Mouse (Mus musculus): ENCODE measurements around the gene Slc12a3. TPM values are rescaled to one million over a fixed set of nuclear protein-coding genes. Genes with fewer than 3 reads are reported as not detected.

The Slc12a3 gene
- 0.01 TPM in 2 replicates for polyA plus RNA-seq (2012; rRNA removed)

DNA sequence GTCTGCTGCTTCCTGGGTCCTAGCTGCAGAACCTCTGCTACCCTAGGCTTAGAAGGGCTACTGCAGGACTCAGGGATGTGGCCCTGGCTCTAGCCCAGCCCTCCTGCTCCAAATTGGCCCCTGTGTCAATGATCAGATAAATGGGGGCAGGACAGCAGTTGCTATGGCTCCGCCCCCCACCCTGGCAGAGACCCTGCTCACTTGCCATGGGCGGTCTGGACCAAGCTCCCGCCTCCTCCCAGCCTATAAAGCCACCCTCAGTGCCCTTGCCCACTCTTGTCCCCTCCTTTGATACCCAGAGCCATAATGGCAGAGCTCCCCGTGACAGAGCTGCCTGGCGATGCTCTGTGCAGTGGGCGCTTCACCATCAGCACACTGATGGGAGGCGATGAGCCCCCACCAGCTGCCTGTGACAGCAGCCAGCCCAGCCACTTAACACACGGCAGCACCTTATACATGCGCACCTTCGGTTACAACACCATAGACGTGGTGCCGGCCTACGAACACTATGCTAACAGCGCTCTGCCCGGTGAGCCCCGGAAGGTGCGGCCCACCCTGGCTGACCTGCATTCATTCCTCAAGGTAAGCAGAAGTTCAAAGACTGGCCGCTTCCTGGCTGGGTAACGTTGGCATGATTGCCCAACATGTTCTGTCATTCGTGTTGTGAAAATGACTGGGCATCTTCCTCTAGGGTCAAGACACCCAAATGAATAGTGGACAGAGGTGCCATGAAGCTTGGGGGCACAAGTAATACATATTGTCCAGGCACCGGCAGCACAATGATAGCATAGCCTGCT lies at the start of gene Slc12a3:
Gene Slc12a3 (plus strand): TSS at position 270 of the 797 bp plus-strand sequence.

DNA sequence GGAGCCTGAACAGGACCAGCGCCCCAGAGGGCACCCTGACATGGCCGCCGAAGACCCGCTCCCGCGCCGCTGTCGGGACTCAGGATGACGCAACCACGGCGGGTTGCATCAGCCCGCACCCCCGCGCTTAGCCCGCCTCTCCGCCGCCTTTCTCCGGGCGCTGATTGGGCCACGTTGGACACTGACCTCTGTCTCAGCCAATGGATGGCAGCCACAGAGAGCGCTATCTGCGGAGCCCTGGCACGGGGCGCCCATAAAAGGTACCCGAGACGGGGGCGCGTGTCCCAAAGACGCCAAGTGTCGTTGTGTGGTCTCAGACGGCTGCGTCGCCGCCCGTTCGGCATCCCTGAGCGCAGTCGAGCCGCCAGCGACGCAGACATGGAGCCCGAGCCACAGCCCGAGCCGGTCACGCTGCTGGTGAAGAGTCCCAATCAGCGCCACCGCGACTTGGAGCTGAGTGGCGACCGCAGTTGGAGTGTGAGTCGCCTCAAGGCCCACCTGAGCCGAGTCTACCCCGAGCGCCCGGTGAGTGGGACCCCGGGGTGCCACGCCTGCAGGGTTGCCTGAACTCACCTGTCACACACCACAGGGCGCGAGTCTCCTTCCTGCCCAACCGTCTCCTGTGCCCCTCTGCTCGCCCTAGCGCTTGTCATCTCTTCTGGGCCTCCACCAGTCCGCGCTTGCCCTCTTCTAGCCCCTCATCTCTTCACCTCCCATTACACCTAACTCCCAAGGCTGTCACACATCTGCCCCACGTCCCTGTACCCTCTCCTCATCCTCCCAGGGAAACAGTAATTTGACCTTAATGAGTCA lies 57.4 kb downstream of the Slc12a3 start, which contains the start of gene Herpud1:
Gene Herpud1 (plus strand): TSS at position 225 of the 813 bp plus-strand sequence.

Other genes with a start within 250 kb of the Slc12a3 start
- gene Bbs2, start 230.3 kb upstream of the Slc12a3 start, polyA plus RNA-seq (2012; rRNA removed): 4.1 and 4.4 TPM in 2 replicates
- 1.2 and 2.2 TPM in 2 replicates for gene Mt4, start 192.0 kb upstream of the Slc12a3 start, polyA plus RNA-seq (2012; rRNA removed)
- 0.18 and 0.37 TPM in 2 replicates for gene Mt3, start 176.6 kb upstream of the Slc12a3 start, polyA plus RNA-seq (2012; rRNA removed)
- 1,467 and 1,952 TPM in 2 replicates for gene Mt2, start 156.5 kb upstream of the Slc12a3 start, polyA plus RNA-seq (2012; rRNA removed)
- gene Mt1, start 150.1 kb upstream of the Slc12a3 start, polyA plus RNA-seq (2012; rRNA removed): 2,043 and 2,631 TPM in 2 replicates
- 27.6 and 31.3 TPM in 2 replicates for gene Nup93, start 114.6 kb upstream of the Slc12a3 start, polyA plus RNA-seq (2012; rRNA removed)
- gene Herpud1, start 57.2 kb downstream of the Slc12a3 start, polyA plus RNA-seq (2012; rRNA removed): 43.7 and 47.0 TPM in 2 replicates
- 0.23 and 0.37 TPM in 2 replicates for gene Nlrc5, start 105.2 kb downstream of the Slc12a3 start, polyA plus RNA-seq (2012; rRNA removed)
- 2.0 and 2.4 TPM in 2 replicates for gene Cpne2, start 203.8 kb downstream of the Slc12a3 start, polyA plus RNA-seq (2012; rRNA removed)